Comparison of ENCODE assay signal across 28 mouse cellular contexts in genomic region chr6:37571939-37572338, GRCm38 (mm10). TPM values are rescaled to one million over a fixed set of nuclear protein-coding genes. Genes with fewer than 3 reads are reported as not detected.
"Had no signal": no experiment of that assay in that cellular context is flagged by ENCODE, and none has a peak within 500 bp of the region (broad histone marks: within the 10 kb centered on the region; RNA-seq: fewer than 3 reads in every experiment).

No protein-coding gene starts in this region.

- H3K4me2 ChIP-seq: limb, embryonic 12.5 days; limb, embryonic 15.5 days; liver, embryonic 11.5 days; lung, embryonic 15.5 days; midbrain, embryonic 11.5 days had no signal

- ATAC-seq: inflammation-experienced regulatory T-cells, adult 6 months; liver, postnatal 0 days had no signal

- H3K9ac ChIP-seq: limb, embryonic 12.5 days; limb, embryonic 15.5 days; liver, embryonic 14.5 days; liver, postnatal 0 days; lung, embryonic 15.5 days had no signal

- H3K4me3 ChIP-seq: limb, embryonic 12.5 days; limb, embryonic 15.5 days; lung, embryonic 15.5 days had no signal

- H3K9me3 ChIP-seq: limb, embryonic 12.5 days; limb, embryonic 15.5 days; lung, embryonic 15.5 days had no signal

- H3K36me3 ChIP-seq: limb, embryonic 12.5 days; limb, embryonic 15.5 days; lung, embryonic 15.5 days had no signal

- H3K27me3 ChIP-seq: limb, embryonic 12.5 days; limb, embryonic 15.5 days; lung, embryonic 15.5 days had no signal

- H3K4me1 ChIP-seq: limb, embryonic 12.5 days; limb, embryonic 15.5 days; lung, embryonic 15.5 days had no signal

- H3K27ac ChIP-seq: limb, embryonic 12.5 days; limb, embryonic 15.5 days; liver, embryonic 14.5 days; lung, embryonic 15.5 days had no signal

- DNase-seq: kidney, adult 18-20 months; kidney, adult 9 months; left cerebral cortex, postnatal 4 days; liver, postnatal 0 days; lung, postnatal 10 days; lung, postnatal 36 days; midbrain, embryonic 14.5 days; thymus, adult 18-20 months; thymus, postnatal 36 days had no signal

RNA-seq across cellular contexts. Expression of gene Akr1d1, which starts 42.0 kb away (rescaled TPM):
- total RNA-seq: layer of hippocampus, adult 18-20 months; layer of hippocampus, postnatal 14 days; left cerebral cortex, adult 8-10 months; left cerebral cortex, postnatal 14 days; left cerebral cortex, postnatal 4 days; megakaryocyte-erythroid progenitor cell, adult 5-6 weeks; midbrain, postnatal 0 days had no signal
- polyA plus RNA-seq: inflammation-experienced regulatory T-cells, adult 6 months; limb, embryonic 12.5 days; lung, embryonic 15.5 days; midbrain, embryonic 11.5 days; midbrain, embryonic 14.5 days; midbrain, postnatal 0 days; neural tube, embryonic 11.5 days; neural tube, embryonic 14.5 days; small intestine, adult 2 months; spleen, adult 2 months; testis, adult 2 months; urinary bladder, adult 2 months had no signal
